Mouse (Mus musculus) ES-E14 (cell line): Measurements from ENCODE around the gene Apopt1. TPM values are rescaled to one million over a fixed set of nuclear protein-coding genes. Genes with fewer than 3 reads are reported as not detected.

Experiments
- DNase-seq: peaks from one replicate; pipeline ENCODE4 v3.0.0-alpha.2; 2013; ENCODE audit warnings: low read depth, low spot score
- H3K27ac ChIP-seq: 2 replicates; pipeline ENCODE4 v1.5.1; 2012; ENCODE audit warnings: low read depth, mild to moderate bottlenecking, low read length, moderate library complexity, mixed read lengths; ENCODE audit not compliant: poor library complexity, insufficient read depth, severe bottlenecking
- H3K36me3 ChIP-seq: 2 replicates; pipeline ENCODE4 v1.6.1; 2012; ENCODE audit warnings: mild to moderate bottlenecking, low read length, moderate library complexity, mixed read lengths; ENCODE audit not compliant: control insufficient read depth, poor library complexity, insufficient read depth, severe bottlenecking
- H3K4me1 ChIP-seq, 2 experiments: fragments of 150-350 bp in 1 of 2; sonication (generic) in 1 of 2; 2 replicates each; pipeline ENCODE4 v1.6.1; 2012; ENCODE audit warnings: low read length in 2 of 2, mild to moderate bottlenecking in 1 of 2, mixed read lengths in 1 of 2; ENCODE audit not compliant: control insufficient read depth in 2 of 2, insufficient read depth in 2 of 2, poor library complexity in 1 of 2
- H3K4me3 ChIP-seq, 2 experiments: fragments of 150-350 bp in 1 of 2; sonication (generic) in 1 of 2; 2 replicates each; pipeline ENCODE4 v1.5.1; 2012; ENCODE audit warnings: low read length in 2 of 2, low read depth in 1 of 2, mild to moderate bottlenecking in 1 of 2, mixed read lengths in 1 of 2; ENCODE audit not compliant: insufficient read depth in 1 of 2, poor library complexity in 1 of 2, severe bottlenecking in 1 of 2
- H3K9ac ChIP-seq: 2 replicates; pipeline ENCODE4 v1.6.1; 2012; ENCODE audit warnings: low read depth, mild to moderate bottlenecking, low read length, mixed read lengths; ENCODE audit not compliant: poor library complexity, insufficient read depth, severe bottlenecking
- H3K9me3 ChIP-seq: fragments of 150-350 bp; sonication (generic); 2 replicates; pipeline ENCODE4 v1.6.1; 2012; ENCODE audit warnings: low read depth, mild to moderate bottlenecking, low read length; ENCODE audit not compliant: control insufficient read depth, insufficient read depth
- CHD2 ChIP-seq: IDR thresholded peaks from 2 replicates; pipeline ENCODE4 v1.6.1; 2014; ENCODE audit warnings: mild to moderate bottlenecking, low read depth, low read length, inconsistent platforms
- HCFC1 ChIP-seq: IDR thresholded peaks from 2 replicates; pipeline ENCODE4 v1.6.1; 2012; ENCODE audit warnings: low read length, inconsistent platforms, borderline replicate concordance; ENCODE audit not compliant: insufficient read depth
- MAFK ChIP-seq: IDR thresholded peaks from 2 replicates; pipeline ENCODE4 v1.6.1; 2014; ENCODE audit warnings: mild to moderate bottlenecking, low read depth, low read length, inconsistent platforms; ENCODE audit not compliant: insufficient read depth
- ZC3H11A ChIP-seq: IDR thresholded peaks from 2 replicates; pipeline ENCODE4 v1.6.1; 2012; ENCODE audit warnings: low read depth, mild to moderate bottlenecking, inconsistent platforms, low read length, borderline replicate concordance
- ZNF384 ChIP-seq: IDR thresholded peaks from 2 replicates; pipeline ENCODE4 v1.6.1; 2012; ENCODE audit warnings: low read depth, low read length, inconsistent platforms
- in situ Hi-C, 2 experiments: fragments of 600-800 bp; cut with MboI; formaldehyde crosslinking; loops; one replicate each; pipeline ENCODE4 v1.15.1; 2025; ENCODE audit warnings: low sequenced_read_pairs in 2 of 2, inconsistent platforms in 1 of 2; ENCODE audit not compliant: unreplicated experiment in 2 of 2
- total RNA-seq: library from RNA; depleted of rRNA; stranded (reverse); fragments of 300-350 nt; gene quantifications from 2 replicates; pipeline ENCODE4 v1.2.3, GENCODE M21; 2012

Apopt1 gene
- total RNA-seq, 1 experiment = 15.2 TPM

DNA sequence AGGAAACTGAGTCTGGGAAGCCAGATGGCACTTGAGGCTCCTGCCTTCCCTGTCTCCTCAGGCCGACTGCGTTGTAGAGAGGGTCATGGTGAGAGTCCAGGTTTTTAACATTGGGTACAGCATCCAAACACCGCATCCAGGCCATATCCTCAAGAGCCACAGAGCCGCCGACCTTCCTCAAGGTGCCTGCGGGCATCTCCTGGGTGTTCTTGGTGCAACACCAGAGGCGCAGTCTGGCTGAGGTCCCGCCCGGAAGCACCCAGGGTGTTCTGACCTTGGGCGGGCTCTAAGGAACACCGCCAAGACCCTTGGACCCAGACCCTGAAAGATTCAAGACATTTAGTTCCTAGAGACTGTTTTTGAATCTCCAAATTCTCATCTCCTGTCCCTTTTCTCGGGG, 40.5 kb upstream of the Apopt1 start:
- H3K4me3 ChIP-seq = peak overlapping the region; percentile 49 to 97
- peaks cover 5 to 25% of the 10 kb centered on the region in 2 experiments; a peak in 2 of 4 replicates for H3K4me1 ChIP-seq
- H3K27ac ChIP-seq = peak overlapping the region; percentile 18; the same call in 1 of the 2 replicates
- H3K9ac ChIP-seq = peak overlapping the region; percentile 39; the same call in 1 of the 2 replicates
- no peaks in the 10 kb centered on the region for H3K9me3 ChIP-seq
- no peak for TF ChIP-seq HCFC1
- TF ChIP-seq MAFK = no peak
- no peak for TF ChIP-seq CHD2
- no peak for TF ChIP-seq ZC3H11A
- no peak for TF ChIP-seq ZNF384
- DNase-seq = no peak
- H3K36me3 ChIP-seq = peaks cover 25% of the 10 kb centered on the region
- in situ Hi-C loops = no loop called here

DNA sequence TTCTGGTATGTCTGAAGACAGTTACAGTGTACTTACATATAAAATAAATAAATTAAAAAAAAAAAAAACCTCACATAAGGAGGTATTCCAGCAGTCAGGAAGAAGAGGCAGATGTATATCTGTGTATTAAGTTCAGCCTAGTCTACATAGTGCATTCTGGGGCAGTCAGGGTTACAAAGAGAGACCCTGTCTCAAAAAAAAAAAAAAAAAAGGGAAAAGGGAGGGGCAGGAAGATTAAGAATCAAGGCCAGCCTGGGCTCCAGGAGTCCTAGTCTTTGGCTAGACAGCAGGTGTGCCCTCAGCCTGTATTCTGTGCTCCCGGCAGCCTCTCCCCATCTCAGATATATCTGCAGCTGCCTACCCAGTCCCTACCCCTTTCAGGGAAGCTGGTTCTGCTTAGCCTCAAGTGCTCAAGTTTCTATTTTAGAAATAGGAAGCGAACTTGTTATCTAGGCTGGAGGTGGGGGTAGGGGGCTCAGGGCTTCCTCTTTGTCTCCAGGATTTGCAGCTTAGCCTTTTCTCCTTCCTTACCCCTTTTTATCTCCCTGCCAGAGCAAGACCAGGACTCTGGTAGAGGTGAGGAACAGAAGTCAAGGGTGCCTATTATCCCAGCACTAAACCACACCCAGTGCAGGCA, 38.1 kb upstream of the Apopt1 start:
- no peak overlapping the region for H3K27ac ChIP-seq
- peaks cover 5 to 24% of the 10 kb centered on the region in 2 experiments; a peak in 2 of 4 replicates for H3K4me1 ChIP-seq
- in situ Hi-C loops = no loop called here

DNA sequence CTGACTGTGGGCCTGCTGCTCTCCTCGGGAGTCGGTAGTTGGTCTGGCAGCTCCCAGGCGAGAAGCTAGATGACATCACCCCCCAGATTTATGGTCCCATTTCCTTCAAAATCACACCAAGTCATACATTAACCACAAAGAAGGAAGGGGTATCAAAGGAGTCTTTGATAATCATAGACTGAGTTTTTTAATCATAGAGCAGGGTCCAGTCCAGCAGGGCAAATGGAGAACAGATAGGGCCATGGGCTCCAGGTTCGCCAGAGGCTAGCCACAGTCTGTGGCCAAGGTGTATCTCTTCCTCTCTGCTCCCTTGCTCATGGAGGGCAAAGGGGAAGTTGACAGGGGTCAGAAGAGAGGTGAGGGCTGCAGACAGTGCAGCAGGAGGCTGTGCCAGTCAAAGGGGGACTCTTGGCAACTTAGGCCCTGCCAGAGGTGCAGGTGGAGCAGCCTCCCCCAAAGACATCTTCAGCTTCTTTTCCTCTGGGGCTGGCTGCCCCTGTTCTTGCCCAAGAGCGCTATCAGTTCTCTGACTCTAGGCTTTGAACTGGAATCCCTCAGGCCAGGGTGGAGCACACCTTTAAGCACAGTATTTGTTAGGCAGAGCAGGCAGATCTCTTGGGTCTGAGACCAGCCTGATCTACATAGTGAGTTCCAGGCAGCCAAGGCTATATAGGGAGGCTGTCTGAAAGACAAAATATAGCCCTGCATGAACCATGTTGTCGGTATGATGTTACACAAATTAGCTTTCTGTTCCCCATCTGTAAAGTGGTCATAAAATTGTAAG, 37.1 kb upstream of the Apopt1 start:
- peaks cover 21% of the 10 kb centered on the region for H3K36me3 ChIP-seq
- H3K4me1 ChIP-seq = peaks cover 5 to 26% of the 10 kb centered on the region in 2 experiments; a peak in 2 of 4 replicates
- no peak for DNase-seq
- no peak overlapping the region for H3K4me3 ChIP-seq
- no peak overlapping the region for H3K9ac ChIP-seq
- no peak overlapping the region; the same call in 1 of the 2 replicates for H3K27ac ChIP-seq
- in situ Hi-C loops = no loop called here
- no peak for TF ChIP-seq CHD2
- no peak for TF ChIP-seq MAFK
- TF ChIP-seq ZNF384 = no peak
- no peak for TF ChIP-seq ZC3H11A
- TF ChIP-seq HCFC1 = no peak
- no peaks in the 10 kb centered on the region for H3K9me3 ChIP-seq

More for the DNA sequence above, 38.1 kb upstream of the Apopt1 start:
- Histone ChIP-seq H3K4me3 (no peak overlapping the region), H3K9ac (no peak overlapping the region), H3K9me3 (no peaks in the 10 kb centered on the region), H3K36me3 (peaks cover 21% of the 10 kb centered on the region; the same call in 1 of the 2 replicates)
- no peak for DNase-seq
- peak; percentile 76 for TF ChIP-seq ZNF384
- TF ChIP-seq MAFK = no peak

DNA sequence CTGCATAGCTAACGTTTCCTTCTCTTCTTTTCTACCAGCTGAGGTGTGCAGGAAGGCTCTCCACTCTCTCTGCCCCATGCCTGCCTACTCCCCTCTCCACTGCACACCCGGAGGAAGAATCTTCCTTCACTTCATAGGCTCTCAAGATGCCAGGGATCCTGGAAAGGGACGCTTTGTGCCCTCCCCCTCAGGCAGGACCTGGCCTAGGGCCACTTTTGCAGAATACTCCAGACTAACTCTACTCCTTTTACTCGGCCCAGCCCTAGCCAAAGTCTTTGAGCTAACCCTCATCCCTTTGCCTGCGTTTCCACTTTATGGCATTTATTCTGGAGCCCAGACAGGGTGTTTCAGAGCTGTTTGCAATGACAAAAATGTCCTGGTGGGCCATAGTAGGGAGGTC, 35.6 kb upstream of the Apopt1 start:
- peaks cover 5 to 28% of the 10 kb centered on the region in 2 experiments; a peak in 2 of 4 replicates for H3K4me1 ChIP-seq
- H3K36me3 ChIP-seq = peaks cover 23% of the 10 kb centered on the region
- no peak for DNase-seq

More for the DNA sequence above, 35.6 kb upstream of the Apopt1 start:
- peak overlapping the region; percentile 26; the same call in 1 of the 2 replicates for H3K27ac ChIP-seq
- peak overlapping the region; percentile 73 for H3K9ac ChIP-seq
- H3K9me3 ChIP-seq = no peaks in the 10 kb centered on the region
- TF ChIP-seq MAFK = no peak
- no peak for TF ChIP-seq CHD2
- TF ChIP-seq HCFC1 = no peak
- H3K4me3 ChIP-seq = peak overlapping the region; percentile 93 to 94
- in situ Hi-C loops = no loop called here
